Mouse (Mus musculus): ENCODE measurements around the gene Grm3. TPM values are rescaled to one million over a fixed set of nuclear protein-coding genes. Genes with fewer than 3 reads are reported as not detected.

The Grm3 gene
- polyA plus RNA-seq, 1 experiment from 2014 or later: 0.12 TPM

DNA sequence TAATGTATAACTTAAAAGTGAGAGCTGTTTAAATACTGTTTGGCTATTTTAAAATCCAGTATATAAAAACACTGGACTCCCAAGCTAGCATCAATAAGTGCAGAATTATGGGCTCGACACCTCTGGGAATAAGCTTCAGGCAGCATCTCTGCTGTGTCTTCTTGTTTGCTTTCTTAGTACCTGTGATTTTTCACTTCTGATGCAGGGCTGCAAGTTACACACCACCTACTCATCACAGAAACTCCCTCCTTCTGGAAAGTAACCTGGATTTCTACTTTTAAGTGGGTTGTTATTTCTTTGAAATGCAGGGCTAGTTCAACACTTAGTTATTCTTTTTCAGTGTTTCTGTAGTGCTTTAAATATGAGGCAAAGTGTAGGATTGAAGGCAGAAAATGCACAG is 32.6 kb downstream of the Grm3 start:
- WGBS: 76% methylated on average over 1 of the region's 1 CpGs
- no peaks in the 10 kb centered on the region for H3K9me3 ChIP-seq

GRCm38 (mm10) chr5:9690599-9691242 is 34.2 kb downstream of the Grm3 start:
- Histone ChIP-seq H3K4me2 (no peak overlapping the region), H3K9me3 (no peaks in the 10 kb centered on the region), H3K4me3 (no peak overlapping the region), H3K4me1 (no peaks in the 10 kb centered on the region), H3K36me3 (no peaks in the 10 kb centered on the region), H3K27me3 (no peaks in the 10 kb centered on the region), H3K9ac (no peak overlapping the region), H3K27ac (no peak overlapping the region)
- no peak for ATAC-seq (ENCODE audit: borderline replicate concordance, extremely low read depth, low FRiP score, low TSS enrichment)
- WGBS: 48% methylated on average over 3 of the region's 3 CpGs

More for the DNA sequence above, 32.6 kb downstream of the Grm3 start:
- no peak overlapping the region for H3K4me3 ChIP-seq
- no peaks in the 10 kb centered on the region for H3K4me1 ChIP-seq
- H3K27ac ChIP-seq: no peak overlapping the region
- no peak overlapping the region for H3K9ac ChIP-seq
- H3K36me3 ChIP-seq: no peaks in the 10 kb centered on the region
- no peaks in the 10 kb centered on the region for H3K27me3 ChIP-seq
- ATAC-seq (ENCODE audit: borderline replicate concordance, extremely low read depth, low FRiP score, low TSS enrichment): no peak
- no peak overlapping the region for H3K4me2 ChIP-seq

DNA sequence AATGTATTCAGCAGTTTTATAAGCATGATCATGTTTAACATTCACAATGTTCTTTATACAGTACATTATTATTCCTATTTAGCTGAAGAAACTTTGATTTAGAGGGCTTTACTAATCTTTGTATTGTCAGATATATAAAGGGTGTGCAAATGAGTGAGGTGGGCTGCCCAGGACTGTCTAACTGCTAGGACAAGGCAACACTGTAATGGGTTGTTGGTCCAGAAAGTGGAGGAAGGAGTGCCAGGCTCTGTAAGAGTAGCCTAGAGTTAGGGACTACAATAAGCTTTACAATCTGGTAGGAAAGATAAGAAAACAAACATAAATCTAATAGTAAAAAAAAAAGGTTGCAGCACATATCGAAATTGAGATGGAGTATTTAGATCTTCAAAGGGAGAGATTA is 34.8 kb downstream of the Grm3 start:
- no peak overlapping the region for H3K9ac ChIP-seq
- H3K4me1 ChIP-seq: no peaks in the 10 kb centered on the region
- H3K27me3 ChIP-seq: no peaks in the 10 kb centered on the region
- ATAC-seq (ENCODE audit: borderline replicate concordance, extremely low read depth, low FRiP score, low TSS enrichment): no peak
- H3K36me3 ChIP-seq: no peaks in the 10 kb centered on the region
- H3K4me3 ChIP-seq: no peak overlapping the region
- H3K9me3 ChIP-seq: no peaks in the 10 kb centered on the region
- H3K27ac ChIP-seq: no peak overlapping the region
- WGBS: 37% methylated on average over 1 of the region's 1 CpGs
- no peak overlapping the region for H3K4me2 ChIP-seq

- no peaks in the 10 kb centered on the region for H3K27me3 ChIP-seq
- no peaks in the 10 kb centered on the region for H3K4me1 ChIP-seq
- no peak overlapping the region for H3K4me2 ChIP-seq
- H3K9ac ChIP-seq: no peak overlapping the region
- no peak overlapping the region for H3K27ac ChIP-seq
- no peak for ATAC-seq (ENCODE audit: borderline replicate concordance, extremely low read depth, low FRiP score, low TSS enrichment)
- 58% methylated on average over 2 of the region's 2 CpGs for WGBS
- no peak overlapping the region for H3K4me3 ChIP-seq
- no peaks in the 10 kb centered on the region for H3K36me3 ChIP-seq
- no peaks in the 10 kb centered on the region for H3K9me3 ChIP-seq
These were observed 41.8 kb downstream of the Grm3 start for GRCm38 (mm10) chr5:9683204-9683603.

GRCm38 (mm10) chr5:9669002-9669401 is 56.0 kb downstream of the Grm3 start:
- H3K27ac ChIP-seq: no peak overlapping the region
- no peaks in the 10 kb centered on the region for H3K4me1 ChIP-seq
- ATAC-seq (ENCODE audit: borderline replicate concordance, extremely low read depth, low FRiP score, low TSS enrichment): no peak
- 74% methylated on average over 1 of the region's 1 CpGs for WGBS
- no peak overlapping the region for H3K4me2 ChIP-seq
- no peaks in the 10 kb centered on the region for H3K36me3 ChIP-seq
- no peaks in the 10 kb centered on the region for H3K9me3 ChIP-seq
- no peak overlapping the region for H3K4me3 ChIP-seq
- no peak overlapping the region for H3K9ac ChIP-seq
- H3K27me3 ChIP-seq: no peaks in the 10 kb centered on the region

DNA sequence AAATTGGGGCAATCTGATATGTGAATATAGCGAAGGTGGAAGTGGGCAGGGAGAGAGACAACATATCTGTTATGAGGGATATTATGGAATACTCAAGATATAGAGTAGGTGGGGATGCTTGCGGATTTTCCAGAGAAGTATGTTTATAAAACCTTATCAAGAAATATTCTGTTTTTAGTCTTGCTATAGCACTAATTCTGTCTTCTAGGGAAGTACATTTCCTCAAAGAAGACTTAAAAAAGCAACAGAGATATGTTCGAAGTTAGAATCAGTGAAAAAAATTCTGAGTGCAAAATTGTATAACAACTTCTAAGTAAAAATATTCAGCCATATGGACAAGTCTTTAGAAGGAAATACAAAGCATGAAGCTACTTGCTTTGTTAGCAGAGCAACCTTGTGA is 61.6 kb downstream of the Grm3 start:
- Histone ChIP-seq H3K9ac (no peak overlapping the region), H3K4me3 (no peak overlapping the region), H3K4me1 (no peaks in the 10 kb centered on the region), H3K9me3 (no peaks in the 10 kb centered on the region), H3K27ac (no peak overlapping the region), H3K36me3 (no peaks in the 10 kb centered on the region), H3K27me3 (no peaks in the 10 kb centered on the region), H3K4me2 (no peak overlapping the region)
- ATAC-seq (ENCODE audit: borderline replicate concordance, extremely low read depth, low FRiP score, low TSS enrichment): no peak
- WGBS: 75% methylated on average over 3 of the region's 3 CpGs

- H3K27ac ChIP-seq: no peak overlapping the region
- H3K4me2 ChIP-seq: no peak overlapping the region
- no peak for ATAC-seq (ENCODE audit: borderline replicate concordance, extremely low read depth, low FRiP score, low TSS enrichment)
- WGBS: 49% methylated on average over 9 of the region's 9 CpGs
- H3K4me3 ChIP-seq: no peak overlapping the region
- no peaks in the 10 kb centered on the region for H3K27me3 ChIP-seq
- no peaks in the 10 kb centered on the region for H3K36me3 ChIP-seq
- H3K4me1 ChIP-seq: no peaks in the 10 kb centered on the region
- H3K9ac ChIP-seq: no peak overlapping the region
- no peaks in the 10 kb centered on the region for H3K9me3 ChIP-seq
These were observed 62.9 kb downstream of the Grm3 start for GRCm38 (mm10) chr5:9661870-9662589.

DNA sequence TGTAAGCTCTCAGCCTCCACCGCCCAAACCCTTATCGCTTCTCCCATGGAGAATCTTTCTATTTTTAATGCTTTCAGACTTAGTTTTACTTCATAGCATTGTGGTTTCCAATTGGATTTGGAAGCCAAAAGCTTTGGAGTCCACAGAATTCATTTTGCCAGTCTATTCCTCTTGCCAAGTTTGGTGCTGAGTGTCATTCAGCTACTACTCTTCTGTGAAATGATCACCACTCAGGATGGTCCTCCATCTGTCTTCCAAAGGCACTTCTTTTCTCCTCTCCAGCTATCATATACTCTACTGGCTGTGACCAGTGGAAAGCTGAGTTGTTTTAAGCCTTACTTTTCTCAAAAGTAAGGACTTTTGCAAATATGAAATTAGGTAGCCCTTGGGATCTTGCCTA is 86.4 kb downstream of the Grm3 start:
- Histone ChIP-seq H3K4me2 (no peak overlapping the region), H3K9ac (no peak overlapping the region), H3K36me3 (no peaks in the 10 kb centered on the region), H3K9me3 (no peaks in the 10 kb centered on the region), H3K4me3 (no peak overlapping the region), H3K27ac (no peak overlapping the region), H3K4me1 (no peaks in the 10 kb centered on the region), H3K27me3 (no peaks in the 10 kb centered on the region)
- WGBS: 98% methylated on average over 2 of the region's 2 CpGs
- ATAC-seq (ENCODE audit: borderline replicate concordance, extremely low read depth, low FRiP score, low TSS enrichment): no peak

- H3K4me1 ChIP-seq: no peaks in the 10 kb centered on the region
- 43% methylated on average over 2 of the region's 2 CpGs for WGBS
- H3K4me2 ChIP-seq: no peak overlapping the region
- H3K9ac ChIP-seq: no peak overlapping the region
- no peaks in the 10 kb centered on the region for H3K27me3 ChIP-seq
- ATAC-seq (ENCODE audit: borderline replicate concordance, extremely low read depth, low FRiP score, low TSS enrichment): no peak
- no peak overlapping the region for H3K4me3 ChIP-seq
- H3K36me3 ChIP-seq: no peaks in the 10 kb centered on the region
- H3K27ac ChIP-seq: no peak overlapping the region
- no peaks in the 10 kb centered on the region for H3K9me3 ChIP-seq
These were observed 97.8 kb downstream of the Grm3 start for GRCm38 (mm10) chr5:9627220-9627619.

DNA sequence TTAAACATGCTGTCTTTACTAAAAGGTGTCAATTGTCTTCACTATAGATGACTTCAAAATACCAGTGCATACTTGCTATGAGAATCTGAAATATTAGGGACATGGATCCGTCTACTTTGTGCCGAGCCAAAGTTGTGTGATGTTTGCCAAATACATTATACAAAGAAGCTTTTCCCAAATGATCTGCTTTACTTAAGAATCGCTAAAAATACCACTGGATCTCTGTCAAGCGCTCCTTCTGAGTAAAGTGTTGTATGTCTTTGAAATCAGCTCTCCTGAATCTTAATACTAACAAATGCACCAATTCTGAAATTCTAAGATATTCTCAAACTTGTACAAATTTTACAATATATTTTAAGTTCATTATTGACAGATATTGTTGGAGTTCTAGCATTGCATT is 100.6 kb downstream of the Grm3 start:
- no peaks in the 10 kb centered on the region for H3K27me3 ChIP-seq
- no peak overlapping the region for H3K9ac ChIP-seq
- no peaks in the 10 kb centered on the region for H3K36me3 ChIP-seq
- H3K4me2 ChIP-seq: no peak overlapping the region
- 65% methylated on average over 4 of the region's 4 CpGs for WGBS
- no peaks in the 10 kb centered on the region for H3K9me3 ChIP-seq
- no peak overlapping the region for H3K4me3 ChIP-seq
- H3K4me1 ChIP-seq: no peaks in the 10 kb centered on the region
- no peak for ATAC-seq (ENCODE audit: borderline replicate concordance, extremely low read depth, low FRiP score, low TSS enrichment)
- no peak overlapping the region for H3K27ac ChIP-seq

GRCm38 (mm10) chr5:9623095-9623459 is 101.9 kb downstream of the Grm3 start:
- no peaks in the 10 kb centered on the region for H3K9me3 ChIP-seq
- H3K9ac ChIP-seq: no peak overlapping the region
- 23% methylated on average over 4 of the region's 4 CpGs for WGBS
- no peaks in the 10 kb centered on the region for H3K4me1 ChIP-seq
- no peaks in the 10 kb centered on the region for H3K36me3 ChIP-seq
- H3K27me3 ChIP-seq: no peaks in the 10 kb centered on the region
- H3K4me3 ChIP-seq: no peak overlapping the region
- no peak overlapping the region for H3K4me2 ChIP-seq
- no peak overlapping the region for H3K27ac ChIP-seq
- ATAC-seq (ENCODE audit: borderline replicate concordance, extremely low read depth, low FRiP score, low TSS enrichment): no peak

DNA sequence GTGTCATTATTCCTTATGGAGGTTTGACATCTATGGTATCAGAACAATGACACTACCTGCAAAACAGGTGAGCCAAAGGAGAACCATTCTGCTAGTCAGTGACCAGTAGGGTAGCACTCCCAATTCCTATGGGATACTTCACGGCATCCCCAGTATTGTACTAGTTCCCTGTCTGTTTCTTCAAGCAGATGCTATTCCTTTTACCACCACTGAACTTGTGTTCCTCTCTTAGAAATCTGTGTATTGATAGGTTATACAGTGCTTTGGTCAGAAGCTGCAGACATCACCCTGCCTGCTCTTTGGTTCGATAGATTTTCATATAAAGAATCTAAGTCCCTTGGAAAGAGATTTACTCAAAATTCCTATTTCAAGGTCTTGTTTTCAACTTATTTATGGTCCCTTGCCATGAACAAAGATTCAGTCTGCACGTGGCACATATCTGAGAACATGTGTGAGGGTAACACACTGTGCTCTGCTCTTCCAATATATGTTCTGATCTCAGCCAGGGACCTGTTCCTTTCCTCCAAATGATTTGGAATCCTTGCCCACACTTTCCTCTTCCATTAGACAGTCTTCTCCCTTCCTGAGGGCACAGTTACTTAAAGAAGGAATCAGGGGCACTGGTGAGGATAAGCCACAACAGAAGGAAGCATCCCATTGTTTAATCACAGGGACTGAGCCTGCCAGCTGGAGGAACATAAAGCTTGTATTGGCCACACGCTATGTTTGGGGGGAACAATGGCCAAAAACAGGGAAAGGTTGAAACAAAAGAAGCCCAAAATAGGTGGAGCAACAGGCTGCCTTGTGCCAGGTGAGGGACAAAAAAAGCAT is 102.5 kb downstream of the Grm3 start:
- Histone ChIP-seq H3K27ac (no peak overlapping the region), H3K27me3 (no peaks in the 10 kb centered on the region), H3K36me3 (no peaks in the 10 kb centered on the region), H3K4me3 (no peak overlapping the region), H3K9ac (no peak overlapping the region), H3K9me3 (no peaks in the 10 kb centered on the region), H3K4me1 (no peaks in the 10 kb centered on the region), H3K4me2 (no peak overlapping the region)
- ATAC-seq (ENCODE audit: borderline replicate concordance, extremely low read depth, low FRiP score, low TSS enrichment): no peak
- WGBS: 67% methylated on average over 4 of the region's 4 CpGs
